Mouse (Mus musculus) intestine, postnatal 0 days (tissue): ENCODE results near the gene Tph1. TPM values are rescaled to one million over a fixed set of nuclear protein-coding genes. Genes with fewer than 3 reads are reported as not detected.

Source experiments
- ATAC-seq: fragments of 200-750 bp; cut with Nextera tagmentation; 2 replicates; pipeline ENCODE4 v1.8.0; 2017; ENCODE audit warnings: mild to moderate bottlenecking, moderate TSS enrichment, moderate library complexity
- H3K27ac ChIP-seq: fragments of 300-500 bp; sonication (generic); 2 replicates; pipeline ENCODE4 v1.5.1; 2014; ENCODE audit warnings: mild to moderate bottlenecking, low read depth, low read length, moderate library complexity
- H3K27me3 ChIP-seq: fragments of 300-500 bp; sonication (generic); replicated peaks from 2 replicates; pipeline ENCODE4 v1.6.1; 2014; ENCODE audit warnings: low read length, mixed read lengths; ENCODE audit not compliant: control insufficient read depth, insufficient read depth
- H3K36me3 ChIP-seq: fragments of 300-500 bp; sonication (generic); 2 replicates; pipeline ENCODE4 v1.6.1; 2014; ENCODE audit warnings: mild to moderate bottlenecking, moderate library complexity; ENCODE audit not compliant: control insufficient read depth, insufficient read depth
- H3K4me1 ChIP-seq: fragments of 300-500 bp; sonication (generic); replicated peaks from 2 replicates; pipeline ENCODE4 v1.6.1; 2014; ENCODE audit warnings: antibody characterized with exemption, low read length, mixed read lengths; ENCODE audit not compliant: control insufficient read depth, insufficient read depth
- H3K4me2 ChIP-seq: fragments of 300-500 bp; sonication (generic); replicated peaks from 2 replicates; pipeline ENCODE4 v1.6.1; 2014; ENCODE audit warnings: low read depth, mild to moderate bottlenecking, moderate library complexity
- H3K4me3 ChIP-seq: fragments of 300-500 bp; sonication (generic); 2 replicates; pipeline ENCODE4 v1.5.1; 2014; ENCODE audit warnings: low read depth, low read length
- H3K9ac ChIP-seq: fragments of 300-500 bp; sonication (generic); 2 replicates; pipeline ENCODE4 v1.6.1; 2014; ENCODE audit warnings: mild to moderate bottlenecking, low read depth, low read length
- H3K9me3 ChIP-seq: fragments of 300-500 bp; sonication (generic); 2 replicates; pipeline ENCODE4 v1.6.1; 2016; ENCODE audit warnings: mixed run types; ENCODE audit not compliant: control insufficient read depth
- CTCF ChIP-seq: sonication (generic); IDR thresholded peaks from 2 replicates; pipeline ENCODE4 v1.5.1; 2016; ENCODE audit warnings: low read depth, mild to moderate bottlenecking, control low read depth, antibody characterized with exemption, moderate library complexity
- WGBS: fragments of 180-500 bp; shearing (Covaris S2); extraction: QIAGEN DNeasy Blood & Tissue Kit; methylation state at CpG from one replicate; pipeline ENCODE4 v1.1.7; 2014; 5-methylcytosine and 5-hydroxymethylcytosine counted together
- polyA plus RNA-seq: library from polyadenylated mRNA; unstranded; fragments of >200 nt; fragmentation: Nextera tagmentation; extraction: Ambion mirVana; gene quantifications from 2 replicates; pipeline ENCODE4 v1.2.1, GENCODE M21; 2015

Gene Tph1
- polyA plus RNA-seq, 1 experiment from 2014 or later = 4.8 TPM

GRCm38 (mm10) chr7:46618416-46619110 is 53.8 kb downstream of the Tph1 start:
- ATAC-seq = 0 out of 2 replicates have a peak, but pooled peaks have one; percentile 31
- 81% methylated on average over 23 of the region's 23 CpGs for WGBS
- H3K27ac ChIP-seq = no peak overlapping the region
- no peaks in the 10 kb centered on the region for H3K27me3 ChIP-seq
- no peak overlapping the region for H3K4me3 ChIP-seq
- no peak overlapping the region for H3K9ac ChIP-seq
- no peak for TF ChIP-seq CTCF
- H3K4me2 ChIP-seq = no peak overlapping the region
- peaks cover 5% of the 10 kb centered on the region; the same call in 1 of the 2 replicates for H3K36me3 ChIP-seq
- no peaks in the 10 kb centered on the region for H3K9me3 ChIP-seq
- no peaks in the 10 kb centered on the region for H3K4me1 ChIP-seq

GRCm38 (mm10) chr7:46616429-46617005 is 55.8 kb downstream of the Tph1 start:
- Histone ChIP-seq H3K27me3 (no peaks in the 10 kb centered on the region), H3K27ac (no peak overlapping the region), H3K4me2 (no peak overlapping the region), H3K9me3 (no peaks in the 10 kb centered on the region), H3K4me1 (no peaks in the 10 kb centered on the region), H3K9ac (no peak overlapping the region), H3K4me3 (no peak overlapping the region), H3K36me3 (peaks cover 5% of the 10 kb centered on the region; the same call in 1 of the 2 replicates)
- no peak for TF ChIP-seq CTCF
- ATAC-seq = no peak
- 93% methylated on average over 7 of the region's 7 CpGs for WGBS

- Histone ChIP-seq H3K36me3 (peaks cover 2% of the 10 kb centered on the region; the same call in 1 of the 2 replicates), H3K9me3 (no peaks in the 10 kb centered on the region), H3K4me1 (no peaks in the 10 kb centered on the region), H3K4me2 (no peak overlapping the region), H3K27ac (no peak overlapping the region), H3K9ac (no peak overlapping the region), H3K4me3 (no peak overlapping the region), H3K27me3 (no peaks in the 10 kb centered on the region)
- TF ChIP-seq CTCF = no peak
- 0 out of 2 replicates have a peak, but pooled peaks have one; percentile 47 for ATAC-seq
- 30% methylated on average over 5 of the region's 5 CpGs for WGBS
Measured at GRCm38 (mm10) chr7:46615256-46615977, 56.9 kb downstream of the Tph1 start.

GRCm38 (mm10) chr7:46614263-46614662 is 58.1 kb downstream of the Tph1 start:
- Histone ChIP-seq H3K27me3 (no peaks in the 10 kb centered on the region), H3K4me1 (no peaks in the 10 kb centered on the region), H3K9ac (no peak overlapping the region), H3K4me2 (no peak overlapping the region), H3K36me3 (no peaks in the 10 kb centered on the region; the same call in 1 of the 2 replicates), H3K9me3 (no peaks in the 10 kb centered on the region), H3K27ac (no peak overlapping the region), H3K4me3 (no peak overlapping the region)
- ATAC-seq = no peak
- 93% methylated on average over 12 of the region's 12 CpGs for WGBS
- TF ChIP-seq CTCF = no peak

- 83% methylated on average over 10 of the region's 10 CpGs for WGBS
Measured at GRCm38 (mm10) chr7:46613091-46613490, 59.2 kb downstream of the Tph1 start.

GRCm38 (mm10) chr7:46612421-46612937 is 59.9 kb downstream of the Tph1 start:
- TF ChIP-seq CTCF = no peak
- no peaks in the 10 kb centered on the region for H3K4me1 ChIP-seq
- no peaks in the 10 kb centered on the region for H3K27me3 ChIP-seq
- no peak overlapping the region for H3K27ac ChIP-seq
- H3K4me3 ChIP-seq = no peak overlapping the region
- no peak overlapping the region for H3K4me2 ChIP-seq
- WGBS = 79% methylated on average over 6 of the region's 6 CpGs
- no peaks in the 10 kb centered on the region; the same call in 1 of the 2 replicates for H3K36me3 ChIP-seq
- no peaks in the 10 kb centered on the region for H3K9me3 ChIP-seq
- H3K9ac ChIP-seq = no peak overlapping the region
- no peak for ATAC-seq

More at GRCm38 (mm10) chr7:46613091-46613490, 59.2 kb downstream of the Tph1 start:
- no peak for TF ChIP-seq CTCF
- no peaks in the 10 kb centered on the region; the same call in 1 of the 2 replicates for H3K36me3 ChIP-seq
- H3K4me2 ChIP-seq = no peak overlapping the region
- no peaks in the 10 kb centered on the region for H3K27me3 ChIP-seq
- H3K9ac ChIP-seq = no peak overlapping the region
- no peak overlapping the region for H3K4me3 ChIP-seq
- no peaks in the 10 kb centered on the region for H3K9me3 ChIP-seq
- H3K27ac ChIP-seq = no peak overlapping the region
- no peak for ATAC-seq
- no peaks in the 10 kb centered on the region for H3K4me1 ChIP-seq
